In genomic region chr16:50095858-50096551, GRCm38 (mm10) we compare ENCODE assay signal across 17 mouse cellular contexts.
A peak's percentile ranks its signal among the peaks of the same experiment; 100 is the strongest.
DNase-seq lines count a peak whose midpoint lies in the region; ATAC-seq and TF ChIP-seq lines count a peak whose summit lies in the region.
"Had no signal": no experiment of that assay in that cellular context is flagged by ENCODE, and none has a peak within 500 bp of the region (broad histone marks: within the 10 kb centered on the region; RNA-seq: fewer than 3 reads in every experiment).

No protein-coding gene starts in this region.

- DNase-seq in 416B (ENCODE audit: low read depth) (peak; percentile 94), G1E (ENCODE audit: low spot score) (peak; percentile 24)
- peak; percentile 34 for DNase-seq in liver, embryonic 13.5 days
- no peak for DNase-seq in gastrocnemius, adult 18-20 months (ENCODE audit: low spot score)
- no peak for DNase-seq in adrenal gland, postnatal 25 days
- no peak for DNase-seq in left cerebral cortex, adult 8-10 months (ENCODE audit: low spot score in 2 of 2)
- no peak for DNase-seq in urinary bladder, adult 18-20 months (ENCODE audit: low spot score in 2 of 2)
- DNase-seq: adrenal gland, adult 2 months; cerebellum, postnatal 14 days; lung, postnatal 14 days; thymus, postnatal 4 days had no signal

- TF ChIP-seq CTCF in G1E (IDR thresholded peaks at IDR 0.05; ENCODE audit: low read depth, low read length) = no peak

- no peaks in the 10 kb centered on the region for H3K27me3 ChIP-seq in G1E (ENCODE audit: insufficient read depth, low read length)
- H3K27me3 ChIP-seq in intestine, embryonic 15.5 days (replicated peaks) = no peaks in the 10 kb centered on the region
- no peaks in the 10 kb centered on the region for H3K27me3 ChIP-seq in liver, embryonic 13.5 days
- H3K27me3 ChIP-seq: CH12.LX; limb, embryonic 13.5 days; neural tube, embryonic 13.5 days had no signal

- H3K4me2 ChIP-seq in intestine, embryonic 15.5 days (replicated peaks) = no peak overlapping the region
- H3K4me2 ChIP-seq in liver, embryonic 13.5 days = peak overlapping the region; percentile 32
- H3K4me2 ChIP-seq: limb, embryonic 13.5 days; neural tube, embryonic 13.5 days had no signal

- no peak overlapping the region for H3K27ac ChIP-seq in intestine, embryonic 15.5 days
- no peak overlapping the region for H3K27ac ChIP-seq in liver, embryonic 13.5 days
- H3K27ac ChIP-seq: embryonic facial prominence, embryonic 10.5 days; limb, embryonic 13.5 days; neural tube, embryonic 13.5 days; stomach, postnatal 0 days had no signal

- H3K4me1 ChIP-seq in G1E (ENCODE audit: insufficient read depth, low read depth, low read length) = peaks cover 46% of the 10 kb centered on the region
- H3K4me1 ChIP-seq in intestine, embryonic 15.5 days (replicated peaks) = no peaks in the 10 kb centered on the region
- H3K4me1 ChIP-seq in liver, embryonic 13.5 days (replicated peaks) = peaks cover 16% of the 10 kb centered on the region
- H3K4me1 ChIP-seq: embryonic facial prominence, embryonic 10.5 days; limb, embryonic 13.5 days; neural tube, embryonic 13.5 days had no signal

- no peaks in the 10 kb centered on the region for H3K36me3 ChIP-seq in G1E (replicated peaks)
- H3K36me3 ChIP-seq in intestine, embryonic 15.5 days = no peaks in the 10 kb centered on the region
- no peaks in the 10 kb centered on the region for H3K36me3 ChIP-seq in liver, embryonic 13.5 days
- H3K36me3 ChIP-seq: embryonic facial prominence, embryonic 10.5 days; limb, embryonic 13.5 days; neural tube, embryonic 13.5 days had no signal

- 49% methylated on average over 6 of the region's 6 CpGs for WGBS in intestine, embryonic 15.5 days
- WGBS in liver, embryonic 13.5 days (ENCODE audit: insufficient replicate concordance) = 18% methylated on average over 6 of the region's 6 CpGs

- no peak overlapping the region for H3K9ac ChIP-seq in intestine, embryonic 15.5 days
- no peak overlapping the region for H3K9ac ChIP-seq in liver, embryonic 13.5 days
- H3K9ac ChIP-seq: limb, embryonic 13.5 days; neural tube, embryonic 13.5 days had no signal

- H3K4me3 ChIP-seq in G1E (ENCODE audit: low read depth, low read length) = peak overlapping the region; percentile 25; the same call in 1 of the 2 replicates
- no peak overlapping the region for H3K4me3 ChIP-seq in intestine, embryonic 15.5 days (replicated peaks)
- no peak overlapping the region for H3K4me3 ChIP-seq in liver, embryonic 13.5 days (replicated peaks)
- H3K4me3 ChIP-seq: embryonic facial prominence, embryonic 10.5 days; limb, embryonic 13.5 days; neural tube, embryonic 13.5 days had no signal

- peak; percentile 95 for ATAC-seq in G1E (ENCODE audit: extremely low read depth, insufficient number of reproducible peaks, low FRiP score, poor library complexity, severe bottlenecking)
- ATAC-seq in intestine, embryonic 15.5 days = peak; percentile 95
- ATAC-seq in liver, embryonic 13.5 days (ENCODE audit: low read depth) = peak; percentile 98

- H3K9me3 ChIP-seq in G1E (replicated peaks) = no peaks in the 10 kb centered on the region
- H3K9me3 ChIP-seq in intestine, embryonic 15.5 days = no peaks in the 10 kb centered on the region
- no peaks in the 10 kb centered on the region for H3K9me3 ChIP-seq in liver, embryonic 13.5 days (replicated peaks)
- H3K9me3 ChIP-seq: embryonic facial prominence, embryonic 10.5 days; limb, embryonic 13.5 days; neural tube, embryonic 13.5 days had no signal

Comparison
In these comparisons a context has a peak if more than half of its experiments do, and no peak if none do; other contexts are left out.
1. DNase-seq: peak in 416B (single experiment), G1E (single experiment) and liver, embryonic 13.5 days (single experiment); none in gastrocnemius, adult 18-20 months (single experiment), adrenal gland, postnatal 25 days (single experiment), left cerebral cortex, adult 8-10 months (0 of 2) and urinary bladder, adult 18-20 months (0 of 2).
2. Peak in every context shown above with its lines, with median percentiles within 50 percentile points of each other: ATAC-seq.